Mouse (Mus musculus): ENCODE data around the gene Zdhhc14. TPM values are rescaled to one million over a fixed set of nuclear protein-coding genes. Genes with fewer than 3 reads are reported as not detected.

Zdhhc14 gene
- total RNA-seq, 2 experiments from 2014 or later, result 3.3 to 4.7 TPM

GRCm38 (mm10) chr17:5710320-5711104 lies 218.2 kb downstream of the Zdhhc14 start:
- DNase-seq (ENCODE audit: low spot score), result no peak

DNA sequence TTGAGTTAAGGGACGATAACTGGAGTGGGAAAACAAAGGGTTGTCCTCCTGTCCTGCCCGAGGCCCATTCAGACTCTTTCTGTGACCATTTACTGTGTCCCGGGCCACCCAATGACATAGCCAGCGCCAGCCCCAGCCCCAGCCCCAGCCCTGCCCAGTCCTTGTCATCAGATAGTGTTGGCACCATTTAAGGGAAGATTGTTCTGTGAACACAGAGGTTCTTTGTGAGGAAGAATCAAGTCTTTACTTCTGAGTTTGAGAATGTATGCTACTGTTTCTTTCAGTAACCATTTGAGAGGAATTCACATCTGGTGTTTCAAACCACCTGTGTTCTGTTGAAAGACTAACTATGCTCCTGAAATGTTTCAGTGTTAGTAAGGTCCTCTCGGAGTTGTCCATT lies 219.5 kb downstream of the Zdhhc14 start:
- no peak for DNase-seq (ENCODE audit: low spot score)
- intact Hi-C loops (cut with DNase I), result no loop called here

More at GRCm38 (mm10) chr17:5710320-5711104, 218.2 kb downstream of the Zdhhc14 start:
- intact Hi-C loops (cut with DNase I), result no loop called here

GRCm38 (mm10) chr17:5713141-5713540 lies 220.8 kb downstream of the Zdhhc14 start:
- intact Hi-C loops (cut with DNase I), result no loop called here
- no peak for DNase-seq (ENCODE audit: low spot score)

DNA sequence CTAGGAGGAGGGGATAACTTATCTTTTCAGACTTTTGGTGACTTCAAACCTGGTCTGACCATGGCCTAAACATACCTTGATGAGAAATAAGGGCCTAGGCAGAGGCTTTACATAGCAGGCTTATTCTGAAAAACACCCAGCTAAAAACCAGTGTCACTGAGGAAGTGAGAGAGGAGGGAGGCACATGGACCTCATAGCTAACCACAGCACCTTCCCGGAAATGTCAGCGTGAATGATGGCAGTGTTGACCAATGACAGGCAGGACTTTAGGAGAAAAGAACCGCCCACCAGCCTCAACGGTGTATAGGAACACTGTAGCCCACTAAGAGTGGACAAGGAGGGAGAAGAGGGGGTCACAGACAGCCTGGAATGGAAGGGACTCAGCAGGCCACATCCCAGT lies 224.6 kb downstream of the Zdhhc14 start:
- no peak for DNase-seq (ENCODE audit: low spot score)
- intact Hi-C loops (cut with DNase I), result no loop called here

DNA sequence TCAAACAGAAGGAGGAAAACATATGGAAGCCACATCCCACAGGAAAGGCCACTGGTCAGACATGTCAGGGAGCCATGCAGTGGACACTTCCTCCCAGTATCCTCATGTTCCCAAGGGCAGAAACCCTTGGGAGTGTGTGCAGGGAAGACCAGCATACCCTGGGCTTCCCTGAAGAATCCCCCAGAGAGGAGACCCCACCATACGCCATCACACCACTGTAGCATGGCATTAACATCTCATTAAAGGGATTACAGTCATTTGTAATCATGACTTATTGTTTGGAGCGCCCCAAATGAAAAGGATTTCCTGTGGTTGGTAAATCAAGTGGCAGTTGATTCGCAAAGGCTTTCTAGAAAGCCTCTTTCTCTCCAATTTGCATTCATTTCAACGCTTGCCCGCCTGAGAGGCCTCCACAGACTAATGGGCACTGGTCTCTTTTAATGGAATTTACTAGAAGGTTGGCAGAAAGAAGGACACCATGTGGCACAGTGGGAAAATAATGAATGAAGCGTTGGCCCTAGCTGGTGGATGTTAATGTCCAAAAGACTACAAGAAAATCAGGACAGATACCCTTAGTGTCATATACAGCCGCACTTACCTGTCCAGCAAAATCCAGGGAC lies 226.5 kb downstream of the Zdhhc14 start:
- intact Hi-C loops (cut with DNase I), result no loop called here
- no peak for DNase-seq (ENCODE audit: low spot score)

DNA sequence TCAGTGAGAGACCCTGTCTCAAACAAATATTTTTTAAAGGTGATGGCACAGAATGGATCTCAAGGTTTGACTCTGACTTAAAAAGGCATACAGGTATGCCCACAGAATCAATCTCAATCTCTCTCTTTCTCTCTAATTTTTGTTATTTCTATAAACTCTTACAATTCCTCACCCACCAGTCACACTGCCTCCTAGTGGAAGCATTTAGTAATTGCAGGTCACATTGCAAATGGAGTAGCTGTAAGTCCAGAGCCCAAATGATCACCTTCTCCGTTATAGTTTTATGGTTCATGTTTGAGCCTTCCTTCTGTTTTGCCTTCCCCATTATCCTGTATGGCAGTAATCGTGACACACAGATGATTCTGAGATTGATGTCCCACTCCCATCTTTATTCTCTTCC lies 230.4 kb downstream of the Zdhhc14 start:
- intact Hi-C loops (cut with DNase I), result no loop called here
- DNase-seq (ENCODE audit: low spot score), result no peak

- intact Hi-C loops (cut with DNase I), result no loop called here
- no peak for DNase-seq (ENCODE audit: low spot score)
Measured at GRCm38 (mm10) chr17:5723601-5724189, 231.3 kb downstream of the Zdhhc14 start.

DNA sequence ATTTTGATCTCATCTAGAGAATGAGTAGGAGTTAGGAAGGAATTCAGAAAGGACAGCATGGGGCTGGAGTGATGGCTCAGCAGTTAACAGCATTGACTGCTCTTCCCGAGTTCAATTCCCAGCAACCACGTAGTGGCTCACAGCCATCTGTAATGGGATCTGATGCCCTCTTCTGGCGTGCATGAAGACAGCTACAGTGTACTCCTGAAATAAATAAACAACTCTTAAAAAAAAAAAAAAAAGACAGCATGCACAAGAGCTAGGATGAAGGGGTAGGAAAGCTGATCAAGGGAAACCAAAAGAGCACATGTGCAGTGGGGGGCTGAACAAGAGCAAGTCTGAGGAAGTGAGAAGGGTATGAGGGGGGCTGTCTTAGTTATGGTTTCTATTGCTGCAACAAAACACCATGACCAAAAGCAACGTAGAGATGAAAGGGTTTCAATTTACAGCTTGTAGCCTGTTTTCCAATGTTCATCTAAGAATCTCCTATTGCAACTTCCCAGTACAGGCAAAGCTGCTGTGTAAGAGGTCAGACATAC lies 237.3 kb downstream of the Zdhhc14 start:
- DNase-seq (ENCODE audit: low spot score), result no peak
- intact Hi-C loops (cut with DNase I), result no loop called here

DNA sequence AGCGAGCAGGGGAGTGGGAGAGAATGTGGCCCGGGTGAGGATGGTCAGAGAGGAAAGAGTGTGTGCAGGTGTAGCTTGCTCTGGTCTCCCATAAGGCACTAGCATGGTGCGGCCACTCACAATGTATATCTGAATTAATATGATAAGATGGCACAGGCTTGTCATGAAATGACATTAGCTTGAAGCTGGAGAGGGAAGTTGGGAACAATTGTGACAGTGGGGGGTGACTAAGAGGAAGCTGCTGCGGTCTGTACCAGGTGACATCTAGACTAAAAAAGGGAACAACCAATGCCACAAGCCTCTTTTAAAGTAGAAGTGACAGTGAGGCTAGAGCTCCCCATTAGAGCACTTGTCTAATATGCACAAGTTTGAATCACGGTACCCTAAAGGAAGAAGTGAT lies 238.2 kb downstream of the Zdhhc14 start:
- intact Hi-C loops (cut with DNase I), result no loop called here
- DNase-seq (ENCODE audit: low spot score), result no peak

DNA sequence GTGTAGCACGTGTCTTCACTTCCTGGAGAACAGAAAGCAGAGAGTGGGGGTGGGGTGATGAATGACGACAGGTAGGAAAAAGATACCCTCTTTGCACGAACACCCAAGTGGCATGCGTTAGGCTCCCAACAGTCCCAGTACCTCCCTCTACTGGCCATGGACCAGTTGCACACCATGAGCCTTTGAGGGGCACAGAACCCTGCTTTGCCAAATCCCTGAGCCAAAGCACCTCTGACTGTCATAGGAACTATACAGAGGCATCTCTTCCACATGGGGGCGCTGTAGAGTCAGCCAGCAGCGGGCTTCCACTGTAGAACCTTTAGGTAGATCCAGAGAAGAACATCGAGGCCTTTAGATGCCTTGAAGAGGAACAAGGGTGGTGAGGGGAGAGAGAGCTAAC lies 241.0 kb downstream of the Zdhhc14 start:
- no peak for DNase-seq (ENCODE audit: low spot score)
- intact Hi-C loops (cut with DNase I), result no loop called here

- intact Hi-C loops (cut with DNase I), result no loop called here
- DNase-seq (ENCODE audit: low spot score), result no peak
Measured at GRCm38 (mm10) chr17:5741061-5741460, 248.7 kb downstream of the Zdhhc14 start.

GRCm38 (mm10) chr17:5744016-5744415 lies 251.7 kb downstream of the Zdhhc14 start:
- DNase-seq (ENCODE audit: low spot score), result no peak
- intact Hi-C loops (cut with DNase I), result no loop called here

- intact Hi-C loops (cut with DNase I), result no loop called here
- no peak for DNase-seq (ENCODE audit: low spot score)
Measured at GRCm38 (mm10) chr17:5746378-5746777, 254.0 kb downstream of the Zdhhc14 start.

GRCm38 (mm10) chr17:5747539-5748500 lies 255.5 kb downstream of the Zdhhc14 start:
- DNase-seq (ENCODE audit: low spot score), result no peak
- intact Hi-C loops (cut with DNase I), result loop anchor here (1.0 kb wide), 1 partner anchor 308 kb away; the partner anchor contains the start of gene Tmem242

DNA sequence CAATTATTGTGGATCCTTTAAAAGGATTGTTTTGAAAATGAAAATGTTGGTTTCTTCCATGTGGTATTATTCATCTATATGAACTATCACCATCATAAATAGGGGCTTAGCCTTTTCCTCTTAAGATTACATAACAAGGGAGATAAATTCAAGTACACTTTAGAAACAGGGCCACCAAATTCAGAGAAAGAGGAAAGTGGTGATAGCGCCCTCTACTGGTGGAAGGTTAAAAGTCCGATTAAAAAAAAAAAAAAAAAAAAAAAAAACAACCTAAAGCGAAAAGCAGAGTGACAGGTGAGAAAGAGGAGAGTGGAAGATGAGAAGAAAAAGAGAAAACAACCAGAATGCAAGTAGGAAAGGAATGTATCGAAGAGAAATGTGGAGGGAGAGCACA lies 256.1 kb downstream of the Zdhhc14 start:
- DNase-seq (ENCODE audit: low spot score), result no peak

DNA sequence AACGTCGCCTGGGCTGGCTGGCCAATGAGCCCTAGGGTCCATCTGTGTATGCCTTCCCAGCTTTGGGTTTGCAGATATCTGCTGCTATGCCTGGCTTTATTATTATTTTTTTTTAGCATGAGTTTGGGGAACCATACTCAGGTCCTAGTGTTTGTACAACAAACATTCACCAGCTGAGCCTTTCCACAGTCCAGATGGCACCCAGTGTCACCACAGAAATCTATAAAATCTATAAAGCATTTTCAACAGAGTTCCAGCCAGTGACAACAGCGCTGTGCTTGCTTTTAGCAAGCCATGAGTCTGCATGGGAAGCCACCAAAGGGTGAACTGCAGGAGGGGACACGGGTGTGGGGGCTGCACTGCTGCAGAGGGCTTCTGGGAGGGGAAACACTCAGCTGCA lies 257.9 kb downstream of the Zdhhc14 start:
- intact Hi-C loops (cut with DNase I), result loop anchor here (2.0 kb wide), 1 partner anchor 259 kb away; no protein-coding TSS in a partner anchor
- no peak for DNase-seq (ENCODE audit: low spot score)

More for the DNA sequence above, 256.1 kb downstream of the Zdhhc14 start:
- intact Hi-C loops (cut with DNase I), result loop anchor here (1.0 kb wide), 1 partner anchor 308 kb away; the partner anchor contains the start of gene Tmem242

GRCm38 (mm10) chr17:5751066-5751465 lies 258.7 kb downstream of the Zdhhc14 start:
- intact Hi-C loops (cut with DNase I), result loop anchor here (2.0 kb wide), 1 partner anchor 260 kb away; no protein-coding TSS in a partner anchor
- DNase-seq (ENCODE audit: low spot score), result no peak

DNA sequence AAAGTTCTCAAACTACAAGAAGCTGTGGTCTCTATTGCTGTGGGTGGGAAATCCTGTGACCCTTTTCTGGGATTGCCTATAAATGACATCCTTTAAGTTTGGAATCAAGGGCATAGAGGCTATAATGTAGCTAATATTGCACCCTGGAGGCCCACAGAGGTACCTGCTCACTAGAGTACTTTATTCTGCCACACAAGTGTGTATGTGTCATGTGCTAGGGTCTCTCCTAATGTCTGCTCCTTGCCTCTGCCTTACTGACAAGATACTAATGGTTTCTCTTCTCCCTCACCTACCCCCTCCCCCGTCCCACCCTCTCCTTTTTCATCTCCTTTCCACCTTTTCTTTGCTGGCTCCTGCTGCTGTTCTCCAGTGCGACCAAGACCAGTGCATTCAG lies 260.0 kb downstream of the Zdhhc14 start:
- DNase-seq (ENCODE audit: low spot score), result no peak
- intact Hi-C loops (cut with DNase I), result loop anchor here (2.0 kb wide), 1 partner anchor 138 kb away; no protein-coding TSS in a partner anchor

Data from heart, postnatal 25 days (tissue).